Comparison of ENCODE assay signal across 8 mouse cellular contexts in genomic region chr16:57754526-57755125, GRCm38 (mm10). TPM values are rescaled to one million over a fixed set of nuclear protein-coding genes. Genes with fewer than 3 reads are reported as not detected.
A peak's percentile ranks its signal among the peaks of the same experiment; 100 is the strongest.
DNase-seq lines count a peak whose midpoint lies in the region; ATAC-seq and TF ChIP-seq lines count a peak whose summit lies in the region.

Gene Col8a1 (minus strand): TSS chr16:57754737.

- H3K9me3 ChIP-seq in kidney, embryonic 14.5 days (ENCODE audit: control insufficient read depth, low read length), result no peaks in the 10 kb centered on the region
- H3K9me3 ChIP-seq in midbrain, embryonic 14.5 days (ENCODE audit: control insufficient read depth, low read length), result no peaks in the 10 kb centered on the region

- peak within 1 kb of the TSS; percentile 51 for H3K4me3 ChIP-seq in heart, adult 2 months
- H3K4me3 ChIP-seq in kidney, embryonic 14.5 days (ENCODE audit: low read length), result peak within 1 kb of the TSS; percentile 39
- H3K4me3 ChIP-seq in midbrain, embryonic 14.5 days (replicated peaks; ENCODE audit: low read depth, low read length), result peak within 1 kb of the TSS; percentile 45

- no peaks in the 10 kb centered on the region for H3K27me3 ChIP-seq in heart, adult 2 months (ENCODE audit: control insufficient read depth, insufficient read depth, low read length)
- no peaks in the 10 kb centered on the region for H3K27me3 ChIP-seq in kidney, embryonic 14.5 days (ENCODE audit: control insufficient read depth, insufficient read depth, low read length)
- H3K27me3 ChIP-seq in midbrain, embryonic 14.5 days (ENCODE audit: control insufficient read depth, insufficient read depth, low read length), result no peaks in the 10 kb centered on the region

- DNase-seq in kidney, adult 18-20 months, result peak; percentile 34
- DNase-seq in kidney, adult 11 months, result no peak
- peak; percentile 24 for DNase-seq in brain, adult 2 months (ENCODE audit: low read depth, low spot score)
- peak; percentile 50 to 67 for DNase-seq in heart, adult 2 months
- peak; percentile 47 for DNase-seq in midbrain, embryonic 14.5 days
- no peak for DNase-seq in c-Kit-positive CD71-positive TER-119-positive erythroid progenitor cells, embryonic 14.5 days (ENCODE audit: low spot score)

- H3K9ac ChIP-seq in heart, adult 2 months (ENCODE audit: low read depth, low read length), result peak within 1 kb of the TSS; percentile 50
- H3K9ac ChIP-seq in kidney, embryonic 14.5 days (ENCODE audit: low read depth, low read length), result peak within 1 kb of the TSS; percentile 38; the same call in 1 of the 2 replicates
- peak within 1 kb of the TSS; percentile 67 for H3K9ac ChIP-seq in midbrain, embryonic 14.5 days (replicated peaks; ENCODE audit: low read length)

- H3K4me2 ChIP-seq in kidney, embryonic 14.5 days (replicated peaks; ENCODE audit: low read depth, low read length), result peak within 1 kb of the TSS; percentile 79
- H3K4me2 ChIP-seq in midbrain, embryonic 14.5 days (ENCODE audit: low read length), result peak within 1 kb of the TSS; percentile 83

- no peak for TF ChIP-seq CTCF in heart, adult 2 months (IDR thresholded peaks at IDR 0.05)

- H3K4me1 ChIP-seq in heart, adult 2 months (ENCODE audit: control insufficient read depth, insufficient read depth, low read length), result no peaks in the 10 kb centered on the region
- peaks cover 3% of the 10 kb centered on the region; the same call in 1 of the 2 replicates for H3K4me1 ChIP-seq in kidney, embryonic 14.5 days (ENCODE audit: control insufficient read depth, insufficient read depth, low read length)
- peaks cover 9% of the 10 kb centered on the region for H3K4me1 ChIP-seq in midbrain, embryonic 14.5 days (ENCODE audit: control insufficient read depth, insufficient read depth, low read length)

- no peaks in the 10 kb centered on the region for H3K36me3 ChIP-seq in heart, adult 2 months (ENCODE audit: control insufficient read depth, insufficient read depth, low read length)
- H3K36me3 ChIP-seq in kidney, embryonic 14.5 days (ENCODE audit: control insufficient read depth, insufficient read depth, low read length), result no peaks in the 10 kb centered on the region
- no peaks in the 10 kb centered on the region for H3K36me3 ChIP-seq in midbrain, embryonic 14.5 days (ENCODE audit: control insufficient read depth, insufficient read depth, low read length)

- WGBS in heart, adult 2 months, result 3% methylated on average over 19 of the region's 19 CpGs
- 1% methylated on average over 19 of the region's 19 CpGs for WGBS in kidney, embryonic 14.5 days
- WGBS in midbrain, embryonic 14.5 days, result 4% methylated on average over 19 of the region's 19 CpGs

- no peak for TF ChIP-seq EP300 in heart, adult 2 months (IDR thresholded peaks at IDR 0.05; ENCODE audit: insufficient read depth, low read depth, low read length)

- peak; percentile 57; the same call in 1 of the 2 replicates for ATAC-seq in kidney, embryonic 14.5 days (ENCODE audit: low FRiP score, low TSS enrichment)
- peak; percentile 51; the same call in 1 of the 2 replicates for ATAC-seq in midbrain, embryonic 14.5 days (ENCODE audit: low FRiP score, low TSS enrichment)
- ATAC-seq in erythroid progenitor cell, adult 5-6 weeks (replicated peaks; ENCODE audit: low FRiP score, poor library complexity, severe bottlenecking), result no peak

- H3K79me2 ChIP-seq in heart, adult 2 months (replicated peaks; ENCODE audit: control insufficient read depth, insufficient read depth, low read length), result no peaks in the 10 kb centered on the region

- H3K27ac ChIP-seq in heart, adult 2 months, result peak within 1 kb of the TSS; percentile 79
- H3K27ac ChIP-seq in kidney, embryonic 14.5 days (ENCODE audit: low read depth, low read length), result no peak within 1 kb of the TSS
- H3K27ac ChIP-seq in midbrain, embryonic 14.5 days (replicated peaks; ENCODE audit: low read depth, low read length), result 0 out of 2 replicates have a peak within 1 kb of the TSS, but pooled peaks have one; percentile 13

- TF ChIP-seq POLR2A in heart, adult 2 months (IDR thresholded peaks at IDR 0.05; ENCODE audit: insufficient read depth, low read depth, low read length), result peak; percentile 72

- intact Hi-C loops in heart, adult 2 months (cut with DNase I), result loop anchor here (5.0 to 10.0 kb wide), 2 partner anchors 87 to 170 kb away; no protein-coding TSS in a partner anchor

RNA-seq across cellular contexts. Expression of gene Col8a1, which starts in this region (rescaled TPM):
- 1 to 10 TPM; 5.3 to 5.6 TPM for total RNA-seq in heart, adult 2 months (2021)
- polyA plus RNA-seq in heart, adult 2 months (2012; rRNA removed), result 5.1 and 7.6 TPM in 2 replicates
- 0.73 and 0.90 TPM in 2 replicates for polyA plus RNA-seq in kidney, embryonic 14.5 days (2014; fragmentation: Nextera tagmentation; extraction: Ambion mirVana)
- 2.0 and 2.4 TPM in 2 replicates for polyA plus RNA-seq in midbrain, embryonic 14.5 days (2014; fragmentation: Nextera tagmentation; extraction: Ambion mirVana)
- total RNA-seq in erythroid progenitor cell, adult 5-6 weeks (2015; ENCODE audit: low replicate concordance), result not detected in 2 replicates
- total RNA-seq in erythroid progenitor cell, adult 5-6 weeks (2017; ENCODE audit: low replicate concordance), result 0.13 TPM in 1 of 2 replicates, not detected in the other

Comparison
In these comparisons a context has a peak if more than half of its experiments do, and no peak if none do; other contexts are left out.
1. RNA of gene Col8a1 (total RNA-seq): 5.3 to 5.6 TPM in heart, adult 2 months; 0.13 TPM in erythroid progenitor cell, adult 5-6 weeks; every median in the first group is over 4 times any median in the second.
2. DNase-seq: peak in kidney, adult 18-20 months (single experiment), brain, adult 2 months (single experiment), heart, adult 2 months (2 of 2) and midbrain, embryonic 14.5 days (single experiment); none in kidney, adult 11 months (single experiment) and c-Kit-positive CD71-positive TER-119-positive erythroid progenitor cells, embryonic 14.5 days (single experiment).
3. Peak in ATAC-seq, H3K4me3 ChIP-seq, H3K9ac ChIP-seq and H3K4me2 ChIP-seq in kidney, embryonic 14.5 days; RNA of the gene not detected or under 1 TPM.
4. Peak in every context shown above with its lines, with median percentiles within 50 percentile points of each other: H3K4me3 ChIP-seq and H3K9ac ChIP-seq.